ENCODE assay signal across 27 mouse cellular contexts in genomic region chr15:40481239-40481638, GRCm38 (mm10).
DNase-seq lines count a peak whose midpoint lies in the region; ATAC-seq lines count a peak whose summit lies in the region.
"Had no signal": no experiment of that assay in that cellular context is flagged by ENCODE, and none has a peak within 500 bp of the region (broad histone marks: within the 10 kb centered on the region; RNA-seq: fewer than 3 reads in every experiment).

No protein-coding gene starts in this region.

- ATAC-seq in hindbrain, embryonic 11.5 days (ENCODE audit: low FRiP score): peak; percentile 53; the same call in 1 of the 2 replicates
- no peak for ATAC-seq in hindbrain, embryonic 16.5 days
- 0 out of 2 replicates have a peak, but pooled peaks have one; percentile 39 for ATAC-seq in neural tube, embryonic 11.5 days (ENCODE audit: insufficient read depth, low FRiP score, low TSS enrichment)
- no peak for ATAC-seq in neural tube, embryonic 15.5 days (ENCODE audit: low FRiP score)
- ATAC-seq: activated CD4-positive, CD25-positive, alpha-beta regulatory T cell, adult 4 months; CD4-positive, CD25-positive, alpha-beta regulatory T cell, adult 4 months; forebrain, embryonic 13.5 days; forebrain, embryonic 15.5 days; forebrain, postnatal 0 days; Patski had no signal

- no peaks in the 10 kb centered on the region for H3K36me3 ChIP-seq in hindbrain, embryonic 11.5 days (ENCODE audit: control insufficient read depth, insufficient read depth, low read length)
- H3K36me3 ChIP-seq in hindbrain, embryonic 16.5 days (ENCODE audit: control insufficient read depth, insufficient read depth, low read length): no peaks in the 10 kb centered on the region
- H3K36me3 ChIP-seq in neural tube, embryonic 11.5 days (ENCODE audit: control insufficient read depth, insufficient read depth, low read length): no peaks in the 10 kb centered on the region
- H3K36me3 ChIP-seq in neural tube, embryonic 15.5 days: no peaks in the 10 kb centered on the region
- H3K36me3 ChIP-seq: embryonic facial prominence, embryonic 10.5 days; embryonic facial prominence, embryonic 12.5 days; forebrain, embryonic 15.5 days; G1E had no signal

- no peak overlapping the region for H3K27ac ChIP-seq in hindbrain, embryonic 11.5 days (ENCODE audit: low read depth, low read length)
- H3K27ac ChIP-seq in hindbrain, embryonic 16.5 days (ENCODE audit: low read depth, low read length): no peak overlapping the region
- H3K27ac ChIP-seq in neural tube, embryonic 11.5 days (ENCODE audit: low read depth, low read length): no peak overlapping the region
- H3K27ac ChIP-seq in neural tube, embryonic 15.5 days (replicated peaks): no peak overlapping the region
- H3K27ac ChIP-seq: embryonic facial prominence, embryonic 10.5 days; embryonic facial prominence, embryonic 12.5 days; forebrain, embryonic 13.5 days; forebrain, embryonic 15.5 days had no signal

- H3K9me3 ChIP-seq in hindbrain, embryonic 11.5 days (ENCODE audit: control insufficient read depth, low read length): no peaks in the 10 kb centered on the region
- no peaks in the 10 kb centered on the region for H3K9me3 ChIP-seq in hindbrain, embryonic 16.5 days (ENCODE audit: control insufficient read depth, low read length)
- H3K9me3 ChIP-seq in neural tube, embryonic 11.5 days (ENCODE audit: control insufficient read depth, low read length): no peaks in the 10 kb centered on the region
- H3K9me3 ChIP-seq in neural tube, embryonic 15.5 days (replicated peaks): no peaks in the 10 kb centered on the region
- H3K9me3 ChIP-seq: embryonic facial prominence, embryonic 10.5 days; embryonic facial prominence, embryonic 12.5 days; forebrain, embryonic 13.5 days; forebrain, embryonic 15.5 days; G1E had no signal

- H3K4me2 ChIP-seq in hindbrain, embryonic 11.5 days (replicated peaks; ENCODE audit: low read depth, low read length): no peak overlapping the region
- no peak overlapping the region for H3K4me2 ChIP-seq in hindbrain, embryonic 16.5 days (ENCODE audit: low read length)
- H3K4me2 ChIP-seq in neural tube, embryonic 11.5 days (ENCODE audit: low read depth): no peak overlapping the region
- no peak overlapping the region for H3K4me2 ChIP-seq in neural tube, embryonic 15.5 days
- H3K4me2 ChIP-seq: embryonic facial prominence, embryonic 12.5 days; forebrain, embryonic 13.5 days; forebrain, embryonic 15.5 days had no signal

- DNase-seq in embryo, embryonic 10.5 days (ENCODE audit: low spot score): peak; percentile 41
- no peak for DNase-seq in embryo, embryonic 9.5 days (ENCODE audit: extremely low spot score)
- no peak for DNase-seq in hindbrain, embryonic 11.5 days (ENCODE audit: low spot score)
- peak; percentile 46 for DNase-seq in neural tube, embryonic 11.5 days (ENCODE audit: low spot score)
- peak; percentile 57 for DNase-seq in mesoderm, embryonic 11.5 days (ENCODE audit: low read depth, low spot score)
- no peak for DNase-seq in gastrocnemius, postnatal 36 days
- DNase-seq: adrenal gland, adult 8-10 months; adrenal gland, postnatal 14 days; adrenal gland, postnatal 36 days; B cell, adult 2 months; cerebellum, adult 11-12 months; cerebellum, adult 2 months; cerebellum, adult 9-10 months; cerebellum, postnatal 10 days; cerebellum, postnatal 25 days; forebrain, postnatal 0 days had no signal

- H3K9ac ChIP-seq in hindbrain, embryonic 11.5 days (ENCODE audit: low read depth, low read length): no peak overlapping the region
- H3K9ac ChIP-seq in hindbrain, embryonic 16.5 days (ENCODE audit: low read depth, low read length): no peak overlapping the region
- no peak overlapping the region for H3K9ac ChIP-seq in neural tube, embryonic 11.5 days (ENCODE audit: low read length)
- no peak overlapping the region for H3K9ac ChIP-seq in neural tube, embryonic 15.5 days (replicated peaks)
- H3K9ac ChIP-seq: embryonic facial prominence, embryonic 12.5 days; forebrain, embryonic 13.5 days; forebrain, embryonic 15.5 days; forebrain, postnatal 0 days had no signal

- H3K27me3 ChIP-seq in hindbrain, embryonic 11.5 days (ENCODE audit: control insufficient read depth, insufficient read depth, low read length): no peaks in the 10 kb centered on the region
- H3K27me3 ChIP-seq in hindbrain, embryonic 16.5 days (replicated peaks; ENCODE audit: control insufficient read depth, insufficient read depth, low read length): no peaks in the 10 kb centered on the region
- H3K27me3 ChIP-seq in neural tube, embryonic 11.5 days (ENCODE audit: control insufficient read depth, insufficient read depth, low read length): no peaks in the 10 kb centered on the region
- H3K27me3 ChIP-seq in neural tube, embryonic 15.5 days (replicated peaks): no peaks in the 10 kb centered on the region
- H3K27me3 ChIP-seq: CH12.LX; embryonic facial prominence, embryonic 12.5 days; forebrain, embryonic 13.5 days; forebrain, embryonic 15.5 days had no signal

- no peak overlapping the region for H3K4me3 ChIP-seq in hindbrain, embryonic 11.5 days (ENCODE audit: low read depth, low read length)
- H3K4me3 ChIP-seq in hindbrain, embryonic 16.5 days (ENCODE audit: low read length): no peak overlapping the region
- no peak overlapping the region for H3K4me3 ChIP-seq in neural tube, embryonic 11.5 days (ENCODE audit: low read depth, low read length)
- H3K4me3 ChIP-seq in neural tube, embryonic 15.5 days (replicated peaks): no peak overlapping the region
- H3K4me3 ChIP-seq: embryonic facial prominence, embryonic 10.5 days; embryonic facial prominence, embryonic 12.5 days; forebrain, embryonic 13.5 days; forebrain, embryonic 15.5 days had no signal

- intact Hi-C loops in gastrocnemius, postnatal 36 days (cut with DNase I): no loop called here

- 57% methylated on average over 3 of the region's 3 CpGs for WGBS in hindbrain, embryonic 11.5 days
- WGBS in hindbrain, embryonic 16.5 days: 29% methylated on average over 3 of the region's 3 CpGs
- 12% methylated on average over 3 of the region's 3 CpGs for WGBS in neural tube, embryonic 11.5 days
- 5% methylated on average over 3 of the region's 3 CpGs for WGBS in neural tube, embryonic 15.5 days

- H3K4me1 ChIP-seq in hindbrain, embryonic 11.5 days (replicated peaks; ENCODE audit: control insufficient read depth, insufficient read depth, low read length): no peaks in the 10 kb centered on the region
- no peaks in the 10 kb centered on the region for H3K4me1 ChIP-seq in hindbrain, embryonic 16.5 days (ENCODE audit: control insufficient read depth, insufficient read depth, low read depth, low read length)
- no peaks in the 10 kb centered on the region for H3K4me1 ChIP-seq in neural tube, embryonic 11.5 days (ENCODE audit: control insufficient read depth, insufficient read depth, low read length)
- H3K4me1 ChIP-seq in neural tube, embryonic 15.5 days: no peaks in the 10 kb centered on the region
- H3K4me1 ChIP-seq: embryonic facial prominence, embryonic 10.5 days; embryonic facial prominence, embryonic 12.5 days; forebrain, embryonic 13.5 days; forebrain, embryonic 15.5 days had no signal

Comparison
In these comparisons a context has a peak if more than half of its experiments do, and no peak if none do; other contexts are left out.
1. DNase-seq: peak in embryo, embryonic 10.5 days (single experiment), neural tube, embryonic 11.5 days (single experiment) and mesoderm, embryonic 11.5 days (single experiment); none in embryo, embryonic 9.5 days (single experiment), hindbrain, embryonic 11.5 days (single experiment) and gastrocnemius, postnatal 36 days (0 of 2).
2. ATAC-seq: peak in hindbrain, embryonic 11.5 days (single experiment) and neural tube, embryonic 11.5 days (single experiment); none in hindbrain, embryonic 16.5 days (single experiment) and neural tube, embryonic 15.5 days (single experiment).